Mouse (Mus musculus): ENCODE data around the gene Zfp119b. TPM values are rescaled to one million over a fixed set of nuclear protein-coding genes. Genes with fewer than 3 reads are reported as not detected.
"Not testable (repeated sequence)": the region's sequence is repeated elsewhere in the genome, so short reads cannot be mapped to it uniquely, and the experiment has no call there.

Zfp119b gene
- polyA plus RNA-seq, 1 experiment from 2014 or later: 5.0 TPM

GRCm38 (mm10) chr17:55956591-55956990 lies 7.3 kb upstream of the Zfp119b start:
- ATAC-seq (ENCODE audit: insufficient number of reproducible peaks, insufficient read depth, low FRiP score, low TSS enrichment, low read depth): no peak
- H3K36me3 ChIP-seq: peaks cover 10% of the 10 kb centered on the region; the same call in 1 of the 2 replicates
- H3K9me3 ChIP-seq: no peaks in the 10 kb centered on the region
- peak overlapping the region; percentile 51 for H3K4me3 ChIP-seq (replicated peaks)
- H3K9ac ChIP-seq (replicated peaks): no peak overlapping the region
- H3K27ac ChIP-seq: no peak overlapping the region
- peak overlapping the region; percentile 79 for H3K4me2 ChIP-seq
- WGBS: 33% methylated on average over 6 of the region's 6 CpGs
- peaks cover 24% of the 10 kb centered on the region for H3K4me1 ChIP-seq (replicated peaks)
- H3K27me3 ChIP-seq: peaks cover 27% of the 10 kb centered on the region

- ATAC-seq (ENCODE audit: insufficient number of reproducible peaks, insufficient read depth, low FRiP score, low TSS enrichment, low read depth): no peak
- peaks cover 24% of the 10 kb centered on the region for H3K4me1 ChIP-seq (replicated peaks)
- no peak overlapping the region for H3K27ac ChIP-seq
- peaks cover 32% of the 10 kb centered on the region for H3K27me3 ChIP-seq
- no peaks in the 10 kb centered on the region for H3K9me3 ChIP-seq
- peak overlapping the region; percentile 51 for H3K4me3 ChIP-seq (replicated peaks)
- H3K9ac ChIP-seq (replicated peaks): peak overlapping the region; percentile 51
- H3K36me3 ChIP-seq: peaks cover 5% of the 10 kb centered on the region; the same call in 1 of the 2 replicates
- 1% methylated on average over 26 of the region's 26 CpGs for WGBS
- peak overlapping the region; percentile 79 for H3K4me2 ChIP-seq
These were observed 6.8 kb upstream of the Zfp119b start for GRCm38 (mm10) chr17:55956129-55956528.

- Histone ChIP-seq H3K4me1 (replicated peaks) (peaks cover 19% of the 10 kb centered on the region), H3K9ac (replicated peaks) (no peak overlapping the region), H3K27me3 (peaks cover 41% of the 10 kb centered on the region), H3K27ac (no peak overlapping the region), H3K36me3 (no peaks in the 10 kb centered on the region), H3K4me3 (replicated peaks) (no peak overlapping the region), H3K9me3 (no peaks in the 10 kb centered on the region), H3K4me2 (no peak overlapping the region)
- no peak for ATAC-seq (ENCODE audit: insufficient number of reproducible peaks, insufficient read depth, low FRiP score, low TSS enrichment, low read depth)
- WGBS: 32% methylated on average over 16 of the region's 16 CpGs
These were observed 4.9 kb upstream of the Zfp119b start for GRCm38 (mm10) chr17:55954229-55954628.

GRCm38 (mm10) chr17:55953751-55954150 lies 4.5 kb upstream of the Zfp119b start:
- no peaks in the 10 kb centered on the region for H3K9me3 ChIP-seq
- H3K27ac ChIP-seq: no peak overlapping the region
- H3K4me3 ChIP-seq (replicated peaks): no peak overlapping the region
- whole genome bisulfite sequencing: 79% methylated on average over 6 of the region's 6 CpGs
- ATAC-seq (ENCODE audit: insufficient number of reproducible peaks, insufficient read depth, low FRiP score, low TSS enrichment, low read depth): no peak
- peaks cover 41% of the 10 kb centered on the region for H3K27me3 ChIP-seq
- peaks cover 19% of the 10 kb centered on the region for H3K4me1 ChIP-seq (replicated peaks)
- no peak overlapping the region for H3K4me2 ChIP-seq
- no peak overlapping the region for H3K9ac ChIP-seq (replicated peaks)
- no peaks in the 10 kb centered on the region for H3K36me3 ChIP-seq

- no peak within 1 kb of the TSS for H3K4me3 ChIP-seq (replicated peaks)
- no peak within 1 kb of the TSS for H3K4me2 ChIP-seq
- no peak for ATAC-seq (ENCODE audit: insufficient number of reproducible peaks, insufficient read depth, low FRiP score, low TSS enrichment, low read depth)
- H3K36me3 ChIP-seq: no peaks in the 10 kb centered on the region
- H3K27me3 ChIP-seq: peaks cover 41% of the 10 kb centered on the region
- no peaks in the 10 kb centered on the region for H3K9me3 ChIP-seq
- peaks cover 13% of the 10 kb centered on the region; the same call in 1 of the 2 replicates for H3K4me1 ChIP-seq (replicated peaks)
- 71% methylated on average over 6 of the region's 6 CpGs for WGBS
- H3K27ac ChIP-seq: no peak within 1 kb of the TSS
- no peak within 1 kb of the TSS for H3K9ac ChIP-seq (replicated peaks)
These were observed 3.2 kb upstream of the Zfp119b start, which contains the start of gene Ebi3 for GRCm38 (mm10) chr17:55952447-55953027. Ebi3 (plus strand) TSS chr17:55952640.

GRCm38 (mm10) chr17:55952041-55952440 lies 2.7 kb upstream of the Zfp119b start:
- Histone ChIP-seq H3K27ac (no peak overlapping the region), H3K4me1 (replicated peaks) (peaks cover 8% of the 10 kb centered on the region; the same call in 1 of the 2 replicates), H3K4me3 (replicated peaks) (no peak overlapping the region), H3K9me3 (no peaks in the 10 kb centered on the region), H3K4me2 (no peak overlapping the region), H3K27me3 (peaks cover 41% of the 10 kb centered on the region), H3K9ac (replicated peaks) (no peak overlapping the region), H3K36me3 (no peaks in the 10 kb centered on the region)
- no peak for ATAC-seq (ENCODE audit: insufficient number of reproducible peaks, insufficient read depth, low FRiP score, low TSS enrichment, low read depth)

GRCm38 (mm10) chr17:55950601-55951000 lies 1.3 kb upstream of the Zfp119b start:
- no peak overlapping the region for H3K27ac ChIP-seq
- H3K4me1 ChIP-seq (replicated peaks): peaks cover 3% of the 10 kb centered on the region; the same call in 1 of the 2 replicates
- H3K9ac ChIP-seq (replicated peaks): no peak overlapping the region
- no peaks in the 10 kb centered on the region for H3K9me3 ChIP-seq
- peaks cover 41% of the 10 kb centered on the region for H3K27me3 ChIP-seq
- H3K4me3 ChIP-seq (replicated peaks): no peak overlapping the region
- no peak overlapping the region for H3K4me2 ChIP-seq
- 74% methylated on average over 9 of the region's 9 CpGs for WGBS
- no peak for ATAC-seq (ENCODE audit: insufficient number of reproducible peaks, insufficient read depth, low FRiP score, low TSS enrichment, low read depth)
- H3K36me3 ChIP-seq: no peaks in the 10 kb centered on the region

- Histone ChIP-seq H3K9ac (replicated peaks) (no peak overlapping the region), H3K9me3 (no peaks in the 10 kb centered on the region), H3K4me2 (no peak overlapping the region), H3K4me3 (replicated peaks) (no peak overlapping the region), H3K27ac (no peak overlapping the region), H3K36me3 (no peaks in the 10 kb centered on the region), H3K27me3 (peaks cover 23% of the 10 kb centered on the region; the same call in 1 of the 2 replicates), H3K4me1 (replicated peaks) (peaks cover 6% of the 10 kb centered on the region; the same call in 1 of the 2 replicates)
- no peak for ATAC-seq (ENCODE audit: insufficient number of reproducible peaks, insufficient read depth, low FRiP score, low TSS enrichment, low read depth)
- 88% methylated on average over 4 of the region's 4 CpGs for WGBS
These were observed 653 bp downstream of the Zfp119b start for GRCm38 (mm10) chr17:55948647-55949046.

- ATAC-seq (ENCODE audit: insufficient number of reproducible peaks, insufficient read depth, low FRiP score, low TSS enrichment, low read depth): no peak
- Histone ChIP-seq H3K4me2 (peak overlapping the region; percentile 81), H3K36me3 (0 out of 2 replicates have a peak, but pooled peaks cover 1% of the 10 kb centered on the region), H3K27ac (0 out of 2 replicates have a peak overlapping the region, but pooled peaks have one; percentile 23), H3K9ac (replicated peaks) (peak overlapping the region; percentile 65), H3K9me3 (no peaks in the 10 kb centered on the region), H3K4me3 (replicated peaks) (peak overlapping the region; percentile 51), H3K4me1 (replicated peaks) (peaks cover 6% of the 10 kb centered on the region; the same call in 1 of the 2 replicates), H3K27me3 (peaks cover 4% of the 10 kb centered on the region; the same call in 1 of the 2 replicates)
- WGBS: 29% methylated on average over 5 of the region's 5 CpGs
These were observed 3.6 kb downstream of the Zfp119b start for GRCm38 (mm10) chr17:55945696-55946095.

- H3K4me3 ChIP-seq (replicated peaks): peak overlapping the region; percentile 51
- not testable (repeated sequence) for H3K36me3 ChIP-seq; H3K4me1 ChIP-seq (replicated peaks); H3K27me3 ChIP-seq; H3K9me3 ChIP-seq
- under 1% methylated on average over 56 of the region's 56 CpGs for WGBS
- H3K9ac ChIP-seq (replicated peaks): peak overlapping the region; percentile 65
- H3K4me2 ChIP-seq: peak overlapping the region; percentile 81
- peak; percentile 96 for ATAC-seq (ENCODE audit: insufficient number of reproducible peaks, insufficient read depth, low FRiP score, low TSS enrichment, low read depth)
- H3K27ac ChIP-seq: peak overlapping the region; percentile 89
These were observed 4.2 kb downstream of the Zfp119b start for GRCm38 (mm10) chr17:55944866-55945682.

- ATAC-seq (ENCODE audit: insufficient number of reproducible peaks, insufficient read depth, low FRiP score, low TSS enrichment, low read depth); H3K4me1 ChIP-seq (replicated peaks); H3K27me3 ChIP-seq; H3K9ac ChIP-seq (replicated peaks); H3K9me3 ChIP-seq: not testable (repeated sequence)
- H3K27ac ChIP-seq: peak overlapping the region; percentile 89
- H3K4me3 ChIP-seq (replicated peaks): peak overlapping the region; percentile 51
- 38% methylated on average over 10 of the region's 10 CpGs for WGBS
- H3K4me2 ChIP-seq: peak overlapping the region; percentile 81
- H3K36me3 ChIP-seq: peaks cover 14% of the 10 kb centered on the region
These were observed 4.9 kb downstream of the Zfp119b start for GRCm38 (mm10) chr17:55944387-55944865.
